Mouse (Mus musculus) thymus, adult 2 months (tissue): Measurements from ENCODE around the gene Usp5. TPM values are rescaled to one million over a fixed set of nuclear protein-coding genes. Genes with fewer than 3 reads are reported as not detected.

Source experiments
- DNase-seq: peaks from one replicate; pipeline ENCODE4 v3.0.0; 2021
- H3K27ac ChIP-seq: fragments of 200-500 bp; 2 replicates; pipeline ENCODE4 v1.5.1; 2012; ENCODE audit warnings: low read length, control low read depth; ENCODE audit not compliant: control insufficient read depth, insufficient read depth
- H3K27me3 ChIP-seq: fragments of 200-500 bp; 2 replicates; pipeline ENCODE4 v1.6.1; 2012; ENCODE audit warnings: mild to moderate bottlenecking, low read length, moderate library complexity, mixed read lengths; ENCODE audit not compliant: control insufficient read depth, insufficient read depth
- H3K36me3 ChIP-seq: fragments of 200-500 bp; 2 replicates; pipeline ENCODE4 v1.6.1; 2012; ENCODE audit warnings: mild to moderate bottlenecking, low read length, moderate library complexity; ENCODE audit not compliant: control insufficient read depth, insufficient read depth
- H3K4me1 ChIP-seq: fragments of 200-500 bp; replicated peaks from 2 replicates; pipeline ENCODE4 v1.6.1; 2012; ENCODE audit warnings: low read length; ENCODE audit not compliant: control insufficient read depth, insufficient read depth
- H3K4me3 ChIP-seq: fragments of 200-500 bp; 2 replicates; pipeline ENCODE4 v1.5.1; 2012; ENCODE audit warnings: mild to moderate bottlenecking, low read length, control low read depth, moderate library complexity; ENCODE audit not compliant: control insufficient read depth, insufficient read depth
- CTCF ChIP-seq: fragments of 200-500 bp; IDR thresholded peaks from 2 replicates; pipeline ENCODE4 v1.5.1; 2012; ENCODE audit warnings: mild to moderate bottlenecking, control low read depth, low read length, moderate library complexity, borderline replicate concordance; ENCODE audit not compliant: control insufficient read depth, poor library complexity, insufficient read depth; ENCODE audit errors: extremely low read depth
- POLR2A ChIP-seq: fragments of 200-500 bp; IDR thresholded peaks from 2 replicates; pipeline ENCODE4 v1.6.1; 2012; ENCODE audit warnings: mild to moderate bottlenecking, low read length, control low read depth, moderate library complexity; ENCODE audit not compliant: control insufficient read depth, poor library complexity, insufficient read depth; ENCODE audit errors: extremely low read depth
- WGBS: fragments of 180-500 bp; shearing (Covaris S2); methylation state at CpG from one replicate; pipeline ENCODE4 v1.1.7; 2018; 5-methylcytosine and 5-hydroxymethylcytosine counted together
- polyA plus RNA-seq: library from polyadenylated mRNA; depleted of rRNA; stranded (reverse); fragments of >200 nt; gene quantifications from 2 replicates; pipeline ENCODE4 v1.2.3, GENCODE M21; 2012

The Usp5 gene
- polyA plus RNA-seq, 1 experiment: 121 TPM

DNA sequence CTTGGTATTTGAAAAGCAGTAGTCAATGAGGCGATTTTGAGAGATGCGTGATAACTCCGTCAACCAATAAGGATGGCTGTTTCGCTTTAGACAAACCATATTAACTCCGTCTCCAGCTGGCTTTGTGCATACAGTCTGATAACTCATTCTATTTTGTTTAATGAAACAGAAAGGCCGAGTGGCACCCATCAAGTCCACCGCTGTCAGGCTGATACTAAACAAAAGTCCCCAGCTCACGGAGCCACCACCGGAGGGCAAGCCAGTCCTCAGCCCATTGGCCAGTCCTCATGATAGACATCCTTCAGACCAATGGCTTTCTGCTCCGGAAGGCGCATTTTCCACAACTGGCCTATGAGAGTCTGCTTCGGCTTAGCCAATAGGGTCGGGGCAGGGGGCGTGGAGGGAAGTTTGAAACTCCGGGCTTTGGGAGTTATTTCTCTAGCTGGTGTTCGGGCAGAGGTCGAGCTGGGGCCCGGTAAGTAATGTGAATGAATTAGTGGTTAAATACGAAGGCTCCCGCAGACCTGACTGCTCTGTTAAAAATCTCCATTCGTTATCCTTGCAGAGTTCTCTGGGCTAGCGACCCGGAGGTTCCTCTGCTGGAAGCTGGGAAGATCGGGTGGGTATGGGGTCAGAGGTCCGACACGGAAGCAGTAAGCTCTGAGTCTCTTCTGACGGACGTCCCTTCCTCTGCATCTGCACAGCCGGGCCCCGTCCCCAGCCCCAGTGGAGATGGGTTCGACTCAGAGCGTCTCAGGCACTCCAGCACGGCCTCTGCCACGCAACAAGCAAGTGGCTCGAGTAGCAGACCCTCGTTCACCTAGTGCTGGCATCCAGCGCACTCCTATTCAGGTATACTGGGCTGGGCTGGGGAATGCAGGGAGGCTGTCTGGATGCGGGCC is 766 bp upstream of the Usp5 start:
- TF ChIP-seq CTCF (no peak), POLR2A (peak; percentile 49; the same call in 1 of the 2 replicates)
- H3K4me1 ChIP-seq: peaks cover 14% of the 10 kb centered on the region
- H3K4me3 ChIP-seq: peak overlapping the region; percentile 51
- WGBS: 2% methylated on average over 38 of the region's 38 CpGs
- peak; percentile 93 for DNase-seq
- H3K27me3 ChIP-seq: no peaks in the 10 kb centered on the region
- H3K27ac ChIP-seq: peak overlapping the region; percentile 58
- H3K36me3 ChIP-seq: peaks cover 7% of the 10 kb centered on the region; the same call in 1 of the 2 replicates

GRCm38 (mm10) chr6:124828101-124828592 is 1.1 kb downstream of the Usp5 start:
- H3K27ac ChIP-seq: no peak overlapping the region
- peak; percentile 40 for DNase-seq
- H3K4me1 ChIP-seq: peaks cover 14% of the 10 kb centered on the region
- H3K36me3 ChIP-seq: peaks cover 20% of the 10 kb centered on the region
- no peak for TF ChIP-seq CTCF
- no peak for TF ChIP-seq POLR2A
- H3K27me3 ChIP-seq: no peaks in the 10 kb centered on the region
- peak overlapping the region; percentile 39 for H3K4me3 ChIP-seq
- WGBS: 23% methylated on average over 10 of the region's 10 CpGs

- no peaks in the 10 kb centered on the region for H3K4me1 ChIP-seq
- H3K4me3 ChIP-seq: no peak overlapping the region
- H3K27ac ChIP-seq: no peak overlapping the region
- over 99% methylated on average over 4 of the region's 4 CpGs for WGBS
- peaks cover 62% of the 10 kb centered on the region for H3K36me3 ChIP-seq
- TF ChIP-seq CTCF (no peak), POLR2A (no peak)
- DNase-seq: no peak
- H3K27me3 ChIP-seq: no peaks in the 10 kb centered on the region
These were observed 7.2 kb downstream of the Usp5 start for GRCm38 (mm10) chr6:124822049-124822448.

- H3K27ac ChIP-seq: no peak overlapping the region
- no peaks in the 10 kb centered on the region for H3K27me3 ChIP-seq
- 97% methylated on average over 5 of the region's 5 CpGs for WGBS
- H3K4me3 ChIP-seq: no peak overlapping the region
- no peak for DNase-seq
- TF ChIP-seq CTCF: no peak
- no peak for TF ChIP-seq POLR2A
- peaks cover 62% of the 10 kb centered on the region for H3K36me3 ChIP-seq
- H3K4me1 ChIP-seq: no peaks in the 10 kb centered on the region
These were observed 8.4 kb downstream of the Usp5 start for GRCm38 (mm10) chr6:124820891-124821290.

GRCm38 (mm10) chr6:124817971-124818370 is 11.3 kb downstream of the Usp5 start:
- Histone ChIP-seq H3K4me3 (no peak overlapping the region), H3K36me3 (peaks cover 44% of the 10 kb centered on the region), H3K4me1 (peaks cover 9% of the 10 kb centered on the region), H3K27me3 (no peaks in the 10 kb centered on the region), H3K27ac (no peak overlapping the region)
- 60% methylated on average over 8 of the region's 8 CpGs for WGBS
- TF ChIP-seq CTCF (no peak), POLR2A (no peak)
- DNase-seq: no peak

DNA sequence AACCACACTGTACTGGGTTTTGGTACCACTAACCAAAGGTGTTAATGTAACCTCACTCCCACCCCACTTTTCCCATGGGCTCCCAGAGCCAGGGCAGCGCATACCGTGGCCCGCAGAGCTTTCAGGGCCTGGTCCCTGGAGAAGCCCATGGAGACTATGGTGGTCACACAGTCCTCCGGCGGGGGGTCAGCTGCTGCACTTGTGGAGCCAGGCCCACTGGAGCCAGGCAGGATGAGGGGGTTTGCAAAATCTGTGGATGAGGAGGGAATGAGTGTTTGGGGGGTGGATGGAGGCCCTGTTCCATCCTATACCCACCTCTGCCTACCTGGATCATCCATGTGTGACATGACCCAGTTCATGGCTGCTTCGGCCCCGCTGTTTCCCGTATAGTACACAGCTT is 11.7 kb downstream of the Usp5 start:
- Histone ChIP-seq H3K36me3 (peaks cover 40% of the 10 kb centered on the region), H3K4me3 (no peak overlapping the region), H3K4me1 (peaks cover 13% of the 10 kb centered on the region), H3K27ac (no peak overlapping the region), H3K27me3 (no peaks in the 10 kb centered on the region)
- 97% methylated on average over 8 of the region's 8 CpGs for WGBS
- DNase-seq: no peak
- TF ChIP-seq CTCF: no peak
- TF ChIP-seq POLR2A: no peak

DNA sequence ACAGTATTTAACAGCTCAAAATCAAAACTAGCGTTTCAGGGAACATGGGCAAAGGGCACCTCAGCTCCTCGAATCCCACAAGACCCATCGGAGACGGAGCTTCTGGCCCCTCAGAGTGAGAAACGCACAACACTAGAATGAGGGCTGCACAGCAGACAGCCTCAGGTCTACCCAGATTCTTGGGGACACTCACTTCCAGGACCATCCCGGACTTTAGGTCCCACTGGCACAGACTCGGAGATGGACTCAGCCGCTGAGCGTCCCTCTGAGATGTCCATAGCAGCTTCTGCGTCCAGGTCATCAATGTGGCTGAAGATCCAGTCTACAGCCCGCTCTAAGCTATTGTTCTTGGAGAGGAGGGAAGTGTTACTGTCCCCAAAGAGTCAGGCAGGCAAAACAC is 12.2 kb downstream of the Usp5 start:
- no peak for TF ChIP-seq CTCF
- no peak for TF ChIP-seq POLR2A
- peaks cover 15% of the 10 kb centered on the region for H3K4me1 ChIP-seq
- no peak for DNase-seq
- H3K27ac ChIP-seq: no peak overlapping the region
- no peak overlapping the region for H3K4me3 ChIP-seq
- H3K36me3 ChIP-seq: peaks cover 36% of the 10 kb centered on the region
- H3K27me3 ChIP-seq: no peaks in the 10 kb centered on the region
- WGBS: 96% methylated on average over 11 of the region's 11 CpGs
